Mouse (Mus musculus) kidney, adult 2 months (tissue): ENCODE data around the gene Vangl2.

Experiments used
- CTCF ChIP-seq: fragments of 200-500 bp; conservative IDR thresholded peaks from 2 replicates; pipeline ENCODE4 v1.5.1; 2011; ENCODE audit warnings: low read depth, mild to moderate bottlenecking, control low read depth, low read length, moderate library complexity, mixed read lengths; ENCODE audit not compliant: insufficient read depth, insufficient read length
- POLR2A ChIP-seq: fragments of 200-500 bp; IDR thresholded peaks from one replicate; pipeline ENCODE4 v1.6.1; 2011; ENCODE audit warnings: low read depth, low read length, control low read depth

DNA sequence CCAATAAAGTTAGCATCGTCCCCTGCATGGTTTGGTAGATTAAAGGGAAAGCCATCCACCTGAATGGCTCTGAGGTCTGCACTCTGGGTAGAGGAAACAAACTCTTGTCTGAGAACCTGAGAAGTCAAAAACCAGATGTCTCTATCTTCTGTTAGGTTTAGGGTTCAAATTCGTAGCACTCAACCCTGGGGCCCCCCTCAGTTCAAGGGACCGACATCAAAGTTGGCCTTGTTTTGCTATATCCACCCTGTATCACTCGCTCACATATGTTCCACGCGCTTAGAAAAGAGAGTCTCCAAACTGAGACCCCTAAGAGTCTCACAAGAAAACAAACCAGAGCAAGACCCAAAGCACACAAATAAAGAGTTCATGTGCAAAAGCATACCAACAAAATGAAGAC is 66.5 kb downstream of the Vangl2 start:
- TF ChIP-seq CTCF (no peak), POLR2A (no peak)
